Mouse (Mus musculus): ENCODE measurements at regions not wholly inside any gene's neighbourhood (a gene's known extent, or its start where the extent isn't known, plus 50 kb on each side); places are given as distances from the start of the nearest gene placed in this dataset.

DNA sequence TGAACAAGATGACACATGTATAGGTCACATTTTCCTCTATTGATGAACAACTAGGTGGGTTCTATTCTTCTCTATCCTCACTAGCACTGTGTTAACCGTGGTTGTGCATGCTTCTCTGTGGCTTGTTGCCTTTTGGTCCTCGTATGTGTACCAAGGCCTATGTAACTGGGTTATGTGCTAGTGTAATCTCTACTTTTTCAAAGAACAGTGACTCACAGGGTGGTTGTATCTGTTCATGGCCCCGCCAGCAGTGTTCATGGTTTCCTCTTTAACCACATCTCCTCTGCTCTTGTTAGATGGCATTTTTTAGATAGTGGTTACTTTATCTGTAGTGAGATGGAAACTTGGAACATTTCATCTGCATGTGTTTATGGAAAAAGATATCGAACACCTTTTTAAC lies 304.9 kb upstream of the Zfp637 start:
- WGBS, result 86% methylated on average over 4 of the region's 4 CpGs
- no peak for DNase-seq (ENCODE audit: low read depth, low spot score)

DNA sequence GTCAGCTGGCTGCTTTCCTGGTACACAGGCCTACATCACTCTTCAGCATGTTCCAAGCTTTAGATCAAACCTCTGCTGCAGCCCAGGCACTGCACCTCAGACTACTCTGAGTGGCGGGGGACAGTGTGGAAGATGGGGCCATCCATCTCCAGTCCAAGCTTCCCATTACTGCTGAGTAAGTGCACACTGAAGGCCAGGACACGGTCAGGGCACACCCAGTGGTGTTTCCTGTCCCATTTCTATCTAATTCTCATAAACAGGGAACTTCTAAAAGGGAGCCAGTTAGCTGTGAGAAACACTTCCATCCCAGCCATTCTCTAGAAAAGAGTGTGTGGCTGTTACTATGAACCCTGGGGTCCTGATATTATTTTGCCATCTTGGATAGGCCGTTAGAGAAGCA lies 298.5 kb upstream of the Zfp637 start:
- DNase-seq (ENCODE audit: low read depth, low spot score), result no peak
- WGBS, result 57% methylated on average over 3 of the region's 3 CpGs

DNA sequence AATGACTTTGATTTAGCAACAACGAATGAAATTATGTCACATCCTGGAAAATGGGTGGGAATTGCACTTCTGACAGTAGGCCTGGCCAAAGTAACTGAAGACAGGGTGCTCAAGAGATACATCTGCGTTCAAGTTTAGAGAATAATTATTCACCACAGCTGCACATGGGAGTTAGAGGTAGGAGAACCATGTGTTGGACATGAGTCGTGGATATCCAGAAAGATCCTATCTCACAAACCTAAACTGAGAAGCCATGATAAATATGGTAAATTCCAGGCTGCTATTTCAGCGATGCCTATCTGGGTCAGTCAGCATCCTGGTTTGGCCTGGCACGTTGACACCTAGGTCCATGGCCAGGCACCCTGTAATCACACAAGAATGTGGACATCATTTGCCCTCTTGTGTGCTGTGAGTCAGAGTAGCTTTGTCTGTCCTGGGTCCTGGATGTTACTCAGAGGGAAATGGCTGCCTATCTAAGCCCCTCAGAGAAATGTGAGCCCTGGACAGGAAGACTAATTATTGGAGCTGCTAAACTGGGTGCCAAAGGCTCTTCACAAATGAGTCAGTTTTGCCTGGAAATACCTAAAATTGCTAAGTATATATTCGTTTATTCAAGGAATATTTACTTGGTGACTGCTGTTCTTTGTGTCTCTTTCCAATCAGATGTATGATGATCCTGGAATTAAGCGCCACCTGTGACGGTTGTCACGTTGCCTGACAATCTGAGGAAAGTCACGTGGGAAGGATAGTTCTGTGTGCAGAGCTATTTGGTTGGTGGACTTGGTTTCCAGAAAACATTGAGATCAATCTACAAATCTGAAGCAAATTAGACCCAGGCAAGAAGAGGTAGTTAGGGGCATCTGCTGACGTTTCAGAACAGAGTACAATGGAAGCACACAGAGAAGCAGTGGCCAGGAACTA lies 296.4 kb upstream of the Zfp637 start:
- WGBS, result 76% methylated on average over 11 of the region's 11 CpGs
- no peak for DNase-seq (ENCODE audit: low read depth, low spot score)

DNA sequence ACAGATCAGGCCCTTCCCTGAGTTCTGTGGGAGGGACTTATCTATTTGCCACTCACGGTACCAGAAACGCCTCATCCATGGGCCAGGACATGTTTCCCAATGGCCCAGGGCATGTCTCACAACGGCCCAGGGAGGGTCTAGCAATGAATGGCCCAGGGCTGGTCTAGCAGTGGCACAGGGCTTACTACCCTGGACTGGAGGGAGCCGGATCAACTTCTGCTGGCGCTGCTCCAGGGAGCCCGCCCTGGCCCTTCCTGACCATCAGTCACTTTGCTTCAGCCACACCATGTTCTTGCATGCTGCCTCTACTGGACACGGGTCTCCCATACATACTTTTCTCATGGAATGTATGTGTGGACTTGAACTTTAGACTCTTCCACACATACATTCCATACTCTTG lies 290.1 kb upstream of the Zfp637 start:
- DNase-seq (ENCODE audit: low read depth, low spot score), result no peak
- 89% methylated on average over 7 of the region's 7 CpGs for WGBS

DNA sequence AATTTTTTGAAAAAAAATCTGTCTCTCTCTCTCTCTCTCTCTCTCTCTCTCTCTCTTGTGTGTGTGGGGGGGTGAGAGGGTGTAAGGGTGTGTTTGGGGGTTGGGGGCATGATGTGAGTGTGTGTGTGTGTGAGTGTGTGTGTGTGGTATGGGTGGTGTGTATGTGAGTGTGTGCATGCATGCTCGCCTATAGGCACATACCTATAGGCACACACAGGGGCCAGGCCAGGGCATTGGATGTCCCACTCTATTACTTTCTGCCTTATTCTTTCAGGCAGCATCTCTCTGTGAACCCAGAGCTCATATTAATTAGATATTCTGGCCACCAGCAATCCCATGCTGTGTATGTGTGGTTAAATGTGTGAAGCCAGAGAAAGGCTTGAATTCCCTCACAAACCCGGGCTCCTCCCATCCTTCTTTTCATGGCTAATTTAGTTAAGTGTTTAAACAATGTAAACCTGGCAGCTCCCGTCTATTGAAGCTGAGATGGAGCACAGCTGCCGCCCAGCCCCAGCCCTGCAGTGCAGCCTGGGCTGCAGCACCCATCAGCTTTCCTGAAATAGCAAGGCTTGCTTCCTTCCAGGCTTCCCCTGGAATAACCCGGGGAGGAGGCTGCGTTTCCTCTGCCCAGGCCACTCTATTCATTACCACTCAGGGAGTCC lies 288.8 kb upstream of the Zfp637 start:
- DNase-seq (ENCODE audit: low read depth, low spot score), result no peak

DNA sequence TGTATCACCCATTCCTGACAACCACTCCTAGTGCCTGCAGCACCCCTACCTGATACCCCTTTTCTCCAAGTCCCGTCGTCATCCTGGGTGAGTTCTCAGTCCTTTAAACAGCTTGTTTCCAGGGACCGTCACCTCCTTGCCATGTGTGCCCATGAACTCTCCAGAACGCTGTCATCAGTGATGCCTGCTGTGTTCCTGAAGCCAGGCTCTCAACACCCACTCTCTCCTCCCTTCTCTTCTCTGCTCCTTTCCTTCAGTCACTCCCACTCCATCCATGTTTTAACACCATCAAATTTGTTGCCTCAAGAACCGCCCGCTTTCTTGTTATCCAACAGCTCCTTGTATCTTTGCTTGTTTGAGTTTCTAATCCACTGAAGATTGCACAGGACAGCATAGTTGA lies 277.8 kb upstream of the Zfp637 start:
- 88% methylated on average over 6 of the region's 6 CpGs for WGBS
- DNase-seq (ENCODE audit: low read depth, low spot score), result no peak

More for the DNA sequence above, 288.8 kb upstream of the Zfp637 start:
- WGBS, result 19% methylated on average over 6 of the region's 6 CpGs

DNA sequence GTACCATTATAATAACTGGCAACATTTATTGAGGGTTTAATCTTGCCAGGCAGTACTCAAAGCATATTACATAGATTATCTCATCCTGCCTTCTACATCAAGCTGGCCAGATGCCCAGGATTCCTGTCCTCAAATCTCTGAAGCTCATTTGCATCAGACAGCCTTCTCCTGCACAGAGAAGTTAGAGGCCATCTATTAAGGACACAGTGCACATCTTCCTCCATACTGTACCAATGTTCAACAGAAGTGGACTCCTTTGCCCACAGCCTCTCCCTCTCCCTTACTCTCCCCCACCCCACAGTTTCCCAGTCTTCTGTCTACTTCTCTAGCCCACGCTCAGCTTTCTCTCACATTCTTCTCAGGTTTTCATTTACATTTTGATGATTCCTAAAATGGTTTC lies 277.3 kb upstream of the Zfp637 start:
- DNase-seq (ENCODE audit: low read depth, low spot score), result no peak
- 85% methylated on average over 1 of the region's 1 CpGs for WGBS

DNA sequence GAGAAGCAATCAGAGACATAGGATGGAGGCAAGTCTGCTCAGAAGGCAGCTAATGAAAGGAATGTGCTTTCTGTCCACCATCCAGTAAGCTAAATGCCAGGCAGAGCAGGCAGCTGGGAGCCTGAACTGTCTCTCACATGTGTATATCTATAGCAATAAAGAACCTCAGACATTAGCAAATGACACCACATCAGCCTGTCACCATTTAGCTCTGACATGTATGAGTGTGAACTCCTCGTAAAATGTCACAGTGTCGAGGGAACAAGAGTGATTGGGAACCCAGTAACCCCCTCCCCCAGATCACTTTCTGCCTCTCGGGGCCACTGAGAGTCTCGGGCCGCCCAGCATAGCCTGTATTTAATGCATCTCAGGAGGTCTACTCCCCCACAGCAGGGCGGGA lies 274.2 kb upstream of the Zfp637 start:
- DNase-seq (ENCODE audit: low read depth, low spot score), result no peak
- 64% methylated on average over 6 of the region's 6 CpGs for WGBS

DNA sequence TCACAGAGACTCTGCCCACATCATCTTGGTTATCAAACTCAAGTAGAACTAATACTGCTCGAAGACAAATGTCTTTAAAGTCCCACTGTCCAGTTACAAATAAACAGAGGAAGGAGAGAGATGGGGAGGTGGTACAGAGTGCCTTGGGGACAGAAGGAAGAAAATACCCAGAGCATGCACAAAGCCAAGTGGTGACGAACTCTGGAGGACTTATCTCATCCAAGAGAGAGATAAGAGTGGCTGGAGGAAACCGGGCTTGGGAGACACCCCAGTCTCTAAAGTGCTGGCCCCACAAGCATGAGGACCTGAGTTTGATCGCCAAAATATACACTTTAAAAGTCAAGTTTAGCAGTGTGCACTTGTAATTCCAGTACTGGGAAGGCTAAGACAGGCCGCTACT lies 273.3 kb upstream of the Zfp637 start:
- DNase-seq (ENCODE audit: low read depth, low spot score), result no peak
- 76% methylated on average over 5 of the region's 5 CpGs for WGBS

DNA sequence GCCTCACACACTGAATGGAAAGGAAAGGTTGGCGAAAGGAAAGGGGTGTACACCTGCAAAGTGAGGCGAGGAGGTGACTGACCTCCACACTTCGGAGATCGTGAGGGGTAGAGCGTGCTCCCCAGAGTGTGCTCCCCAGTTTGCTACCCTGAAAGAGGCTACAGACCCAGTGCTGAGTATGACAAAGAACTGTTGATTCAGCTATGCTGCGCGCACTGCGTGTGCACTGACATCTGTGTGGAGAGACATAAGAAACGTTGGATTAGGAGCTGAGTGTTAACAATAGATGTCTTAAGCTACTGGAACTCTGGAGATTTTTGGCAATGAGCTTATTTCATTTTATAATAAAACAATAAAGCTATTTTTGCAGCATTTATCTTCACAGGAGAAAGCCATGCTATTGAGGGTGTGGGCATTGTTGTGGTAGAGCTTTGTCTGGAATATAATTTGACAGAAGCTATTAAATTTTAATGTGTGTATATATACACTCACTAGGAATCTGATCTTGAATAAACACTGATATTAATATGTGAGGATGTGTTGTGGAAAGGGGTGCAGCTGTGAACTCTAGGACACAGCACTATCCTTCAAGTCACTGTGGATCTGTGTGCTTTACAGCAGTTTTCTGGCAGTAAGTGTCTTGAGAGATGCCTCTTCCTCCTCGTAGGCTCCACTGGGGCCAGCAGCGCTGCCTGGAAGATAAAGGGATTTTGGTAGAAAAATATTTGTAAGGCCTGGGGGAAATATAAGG lies 271.2 kb upstream of the Zfp637 start:
- WGBS, result 77% methylated on average over 11 of the region's 11 CpGs
- no peak for DNase-seq (ENCODE audit: low read depth, low spot score)

DNA sequence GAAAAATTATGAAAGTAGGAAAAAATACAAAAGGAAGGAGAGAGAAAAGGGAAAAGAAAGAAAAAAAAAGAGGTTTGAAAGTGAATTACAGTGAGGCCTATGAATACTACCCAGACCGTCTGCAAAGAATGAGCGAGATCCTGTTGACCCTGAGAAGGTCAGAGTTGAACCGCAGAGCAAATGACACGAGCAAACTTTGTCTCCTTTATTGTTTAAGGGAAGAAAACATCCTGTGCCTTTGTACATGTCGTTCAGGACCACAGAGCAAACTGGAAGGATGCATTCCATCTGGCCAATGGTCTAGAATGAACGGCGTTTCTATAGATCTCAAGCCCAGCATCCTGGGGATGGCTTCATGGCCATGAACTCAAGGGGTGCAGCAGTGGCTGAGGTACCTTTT lies 270.6 kb upstream of the Zfp637 start:
- no peak for DNase-seq (ENCODE audit: low read depth, low spot score)
- 46% methylated on average over 7 of the region's 7 CpGs for WGBS

DNA sequence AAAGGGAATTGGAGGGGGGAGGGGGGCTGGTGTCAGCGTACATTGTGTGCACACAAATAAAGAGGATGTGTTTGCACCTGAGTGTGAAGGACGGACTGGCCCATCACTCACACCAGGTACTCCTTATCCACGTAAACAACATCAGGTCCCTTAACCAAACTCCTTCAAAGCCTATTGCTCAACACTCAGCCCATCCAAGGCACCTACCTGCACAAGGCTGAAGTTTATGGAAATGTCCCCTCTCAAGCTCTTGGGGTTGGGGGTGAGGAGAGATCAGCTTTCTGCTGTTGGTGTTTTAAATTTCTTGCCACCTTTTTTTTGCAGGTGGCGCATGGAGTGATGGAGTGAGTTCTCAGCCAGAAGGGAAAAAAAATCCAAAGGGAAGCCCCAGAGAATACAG lies 270.2 kb upstream of the Zfp637 start:
- WGBS, result 80% methylated on average over 4 of the region's 4 CpGs
- DNase-seq (ENCODE audit: low read depth, low spot score), result no peak

DNA sequence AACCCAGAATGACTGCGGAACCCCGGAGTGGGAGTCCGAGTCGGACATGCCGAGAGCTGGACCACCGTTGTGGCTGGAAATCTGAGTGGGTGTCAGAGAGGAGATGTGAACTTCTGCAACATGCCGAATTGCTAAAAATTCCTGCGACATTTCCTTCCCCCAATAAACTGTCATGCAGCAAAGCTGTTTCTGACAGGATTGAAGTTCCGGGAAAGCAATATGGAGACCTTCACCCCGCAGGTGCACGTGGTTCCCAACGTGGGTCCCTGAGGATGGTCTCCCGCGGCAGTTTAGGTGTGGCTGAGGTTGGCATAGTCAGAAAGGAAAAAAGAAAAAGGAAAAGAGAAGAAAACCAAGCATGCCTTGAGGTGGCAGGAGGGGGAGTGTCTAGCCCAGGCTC lies 269.0 kb upstream of the Zfp637 start:
- DNase-seq (ENCODE audit: low read depth, low spot score), result no peak
- 88% methylated on average over 14 of the region's 14 CpGs for WGBS

DNA sequence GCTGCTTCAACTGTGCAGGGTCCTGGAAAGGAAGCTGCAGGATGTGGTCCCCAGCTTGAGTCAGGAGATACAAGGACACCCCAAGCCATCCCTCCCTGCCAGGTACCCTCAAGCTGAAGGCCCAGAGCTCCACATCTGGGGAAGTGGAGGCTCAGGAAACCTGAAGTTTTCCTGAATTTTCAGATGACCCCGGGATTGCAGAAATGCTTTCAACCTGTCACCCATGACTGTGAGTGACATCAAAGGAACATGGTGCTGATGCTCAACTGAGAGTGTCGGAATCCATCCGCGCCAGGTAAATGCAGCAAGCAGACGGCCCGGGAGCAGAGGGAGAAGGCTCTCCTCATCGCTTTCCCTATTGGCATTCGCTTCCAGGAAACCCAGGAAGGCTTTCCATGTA lies 267.6 kb upstream of the Zfp637 start:
- WGBS, result 90% methylated on average over 8 of the region's 8 CpGs

DNA sequence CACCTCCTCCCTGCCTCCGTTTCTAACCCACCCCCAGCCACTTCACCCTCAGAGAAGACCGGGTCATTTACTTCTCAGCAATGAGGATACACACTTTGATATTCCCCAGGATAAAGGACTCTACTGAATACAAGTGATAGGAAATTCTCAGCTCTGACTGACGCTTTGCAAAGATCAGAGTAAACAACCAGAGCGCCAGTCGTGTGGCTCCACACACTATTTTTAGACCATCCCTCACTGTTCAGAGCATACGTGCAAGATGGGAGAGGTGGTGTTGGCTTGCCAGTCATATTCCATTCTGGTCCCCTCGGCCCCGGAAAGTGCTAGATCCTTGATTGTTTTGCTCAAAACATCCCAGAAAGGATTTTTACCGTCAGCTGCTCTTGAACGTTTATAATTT lies 266.8 kb upstream of the Zfp637 start:
- DNase-seq (ENCODE audit: low read depth, low spot score), result no peak
- 47% methylated on average over 10 of the region's 10 CpGs for WGBS

More for the DNA sequence above, 267.6 kb upstream of the Zfp637 start:
- no peak for DNase-seq (ENCODE audit: low read depth, low spot score)

DNA sequence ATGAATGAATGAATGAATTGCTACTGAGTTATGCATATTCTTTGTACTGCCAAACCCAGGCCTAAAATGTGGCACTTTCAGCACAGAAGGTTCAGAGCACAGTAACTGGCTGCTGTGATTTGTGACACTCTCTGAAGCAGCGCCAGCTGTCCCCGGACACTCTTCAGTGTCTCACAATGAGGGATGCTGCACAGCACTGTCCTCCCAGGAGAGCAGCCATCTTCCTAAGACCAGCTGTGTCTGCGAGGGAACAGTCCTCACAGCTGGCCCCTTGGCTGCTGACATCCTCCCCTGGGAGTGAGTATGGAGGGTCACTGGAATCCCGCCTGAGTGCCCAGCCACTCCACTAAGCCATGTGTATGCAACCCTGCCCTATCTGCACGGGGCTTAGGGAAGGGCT lies 265.9 kb upstream of the Zfp637 start:
- 76% methylated on average over 5 of the region's 5 CpGs for WGBS
- DNase-seq (ENCODE audit: low read depth, low spot score), result no peak

DNA sequence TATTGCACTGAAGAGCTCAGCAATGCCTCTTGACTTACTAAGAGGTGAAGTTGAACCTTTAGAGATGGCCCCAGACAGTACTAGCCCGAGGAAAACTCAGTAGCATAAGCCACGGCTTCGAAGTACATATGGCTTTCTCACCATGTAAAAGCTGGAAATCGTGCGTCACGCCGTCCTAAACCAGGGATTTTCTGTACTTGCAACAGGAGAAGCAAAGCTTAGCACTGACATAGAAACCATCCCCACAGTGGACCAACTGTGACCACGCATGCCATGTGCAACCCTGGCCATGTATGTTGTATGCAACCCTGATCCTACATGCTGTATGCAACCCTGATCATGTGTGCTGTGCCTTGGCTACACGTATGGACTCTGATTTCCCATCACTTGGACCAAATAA lies 265.0 kb upstream of the Zfp637 start:
- DNase-seq (ENCODE audit: low read depth, low spot score), result no peak
- whole genome bisulfite sequencing, result 93% methylated on average over 9 of the region's 9 CpGs

DNA sequence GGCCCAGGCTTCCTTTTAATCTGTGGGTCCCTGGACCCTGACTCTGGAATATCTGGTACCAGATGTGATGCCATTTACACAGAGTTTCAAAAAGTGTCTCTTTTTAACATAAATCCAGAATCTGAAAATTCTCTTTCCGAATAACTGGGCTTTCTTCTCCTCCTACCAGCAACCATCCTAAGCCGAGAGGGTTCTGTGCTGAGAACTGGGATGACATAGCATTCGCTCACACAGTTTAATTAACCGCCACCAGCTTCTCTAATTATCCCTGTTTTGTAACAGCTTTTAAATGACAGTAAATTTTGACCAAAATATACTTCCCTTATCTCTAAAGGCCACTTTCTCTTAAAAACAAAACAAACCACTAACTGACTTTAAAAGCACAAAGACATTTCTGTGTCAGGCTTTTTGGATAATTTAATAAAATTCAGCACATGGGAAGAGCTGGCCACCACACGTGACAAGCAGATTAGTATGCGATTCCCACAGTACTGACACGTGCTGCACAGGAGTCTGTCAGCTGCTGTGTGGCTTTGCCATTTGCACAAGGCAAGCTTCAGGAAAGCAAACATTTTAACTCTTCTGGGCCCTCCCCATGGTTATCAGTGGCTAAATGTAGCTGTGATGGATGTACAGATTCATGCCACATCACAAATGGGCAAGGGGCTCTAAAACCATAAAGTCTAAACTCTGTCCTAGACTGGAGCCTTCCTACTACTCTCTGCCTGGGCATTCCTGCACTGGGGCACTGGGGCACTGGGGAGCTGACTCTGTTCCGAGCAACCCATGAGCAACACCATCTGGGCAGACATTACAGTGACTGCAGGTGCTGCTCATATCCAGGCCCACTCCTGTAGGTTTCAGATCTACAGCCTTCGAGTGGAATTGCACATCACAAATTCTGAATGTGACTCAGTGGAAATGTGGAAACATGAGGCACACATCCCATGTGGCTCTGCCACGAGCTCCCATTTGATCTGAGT lies 263.1 kb upstream of the Zfp637 start:
- 70% methylated on average over 10 of the region's 10 CpGs for WGBS
- DNase-seq (ENCODE audit: low read depth, low spot score), result no peak

DNA sequence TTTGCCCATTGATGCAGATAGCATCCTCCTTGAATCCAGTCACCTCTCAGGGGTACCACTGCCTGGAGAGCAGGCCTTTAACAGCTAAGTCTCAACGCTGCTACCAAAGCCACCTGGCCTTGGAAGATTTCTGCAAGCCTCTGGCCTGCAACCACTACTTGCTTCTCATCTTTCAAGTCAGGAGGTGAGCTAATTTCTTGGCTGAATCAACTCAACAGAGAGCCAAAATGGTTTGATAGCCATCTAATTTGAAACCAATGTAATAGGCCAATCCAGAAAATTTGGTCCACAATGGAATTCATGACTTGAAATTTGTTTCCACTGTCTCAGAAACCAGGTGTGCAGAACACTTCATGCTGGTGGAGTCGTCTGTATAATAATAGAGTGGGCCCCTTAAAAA lies 260.0 kb upstream of the Zfp637 start:
- DNase-seq (ENCODE audit: low read depth, low spot score), result no peak
- 69% methylated on average over 2 of the region's 2 CpGs for WGBS
